Mouse (Mus musculus): ENCODE results near the gene Zfp536. TPM values are rescaled to one million over a fixed set of nuclear protein-coding genes. Genes with fewer than 3 reads are reported as not detected.

The Zfp536 gene
- total and polyA plus RNA-seq, 3 experiments, result not detected

DNA sequence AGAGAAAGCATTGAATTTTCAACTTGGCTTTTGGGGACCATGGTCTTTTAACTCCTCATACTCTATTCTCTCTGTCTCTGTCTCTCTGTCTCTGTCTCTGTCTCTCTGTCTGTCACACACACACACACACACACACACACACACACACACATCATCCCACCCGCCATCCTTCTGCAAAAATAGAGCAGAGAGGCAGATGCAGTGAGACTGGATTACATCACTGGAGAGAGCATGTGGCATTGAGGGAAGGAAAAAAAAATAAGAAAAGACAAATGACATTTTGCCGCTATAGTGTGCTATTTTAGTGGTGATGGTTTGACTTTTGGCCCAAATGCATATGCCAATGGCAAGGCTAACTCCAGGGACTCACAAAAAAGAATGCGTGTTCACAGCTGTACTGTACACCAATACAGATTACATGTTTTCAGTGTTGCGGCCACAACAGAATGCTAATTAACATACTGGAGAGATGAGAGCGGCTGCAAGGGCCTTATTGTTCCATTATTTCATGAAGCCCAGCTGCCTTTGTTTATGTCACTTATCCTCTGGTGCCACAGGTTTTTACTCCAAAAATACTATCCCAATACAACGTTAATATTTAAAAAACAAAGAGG lies 145.4 kb downstream of the Zfp536 start:
- DNase-seq (ENCODE audit: extremely low read depth), result no peak
- H3K4me2 ChIP-seq (ENCODE audit: insufficient read depth, low read depth, poor library complexity, severe bottlenecking), result no peak overlapping the region
- H3K27ac ChIP-seq (ENCODE audit: insufficient read depth, low read depth), result no peak overlapping the region
- H3K9me3 ChIP-seq (replicated peaks; ENCODE audit: low read length), result peaks cover 58% of the 10 kb centered on the region
- no peak for TF ChIP-seq E2F4 (IDR thresholded peaks at IDR 0.05; ENCODE audit: insufficient replicate concordance, low read depth, low read length)
- TF ChIP-seq GABPA (IDR thresholded peaks at IDR 0.05; ENCODE audit: insufficient replicate concordance, low read depth, low read length), result no peak
- TF ChIP-seq KAT2A (IDR thresholded peaks at IDR 0.05; ENCODE audit: insufficient replicate concordance, low read length), result no peak
- no peak for TF ChIP-seq NRF1 (IDR thresholded peaks at IDR 0.05; ENCODE audit: low read depth, low read length)
- no peak for TF ChIP-seq ZNF384 (IDR thresholded peaks at IDR 0.05; ENCODE audit: low read depth, low read length)
- no peak for TF ChIP-seq JUND (conservative IDR thresholded peaks at IDR 0.05; ENCODE audit: low read depth, low read length)
- TF ChIP-seq ZKSCAN1 (IDR thresholded peaks at IDR 0.05; ENCODE audit: borderline replicate concordance, low read depth, low read length), result no peak
- no peak for TF ChIP-seq SIN3A (IDR thresholded peaks at IDR 0.05; ENCODE audit: low read length)
- no peak for TF ChIP-seq USF1 (IDR thresholded peaks at IDR 0.05; ENCODE audit: low read depth, low read length)
- TF ChIP-seq POLR2A (IDR thresholded peaks at IDR 0.05; ENCODE audit: low read depth, low read length), result no peak
- TF ChIP-seq EP300 (IDR thresholded peaks at IDR 0.05; ENCODE audit: low read length), result no peak
- TF ChIP-seq POLR2AphosphoS2 (IDR thresholded peaks at IDR 0.05; ENCODE audit: low read depth, low read length), result no peak
- TF ChIP-seq RCOR1 (conservative IDR thresholded peaks at IDR 0.05; ENCODE audit: low read depth, low read length), result no peak
- TF ChIP-seq UBTF (IDR thresholded peaks at IDR 0.05; ENCODE audit: low read depth, low read length), result no peak
- no peak for TF ChIP-seq MXI1 (IDR thresholded peaks at IDR 0.05; ENCODE audit: low read depth, low read length)
- TF ChIP-seq ELF1 (IDR thresholded peaks at IDR 0.05; ENCODE audit: low read depth, low read length), result no peak
- H3K79me2 ChIP-seq (replicated peaks; ENCODE audit: control insufficient read depth, extremely low read depth, insufficient read depth, poor library complexity, severe bottlenecking), result no peaks in the 10 kb centered on the region
- no peak overlapping the region for H3K9ac ChIP-seq (ENCODE audit: insufficient read depth, low read depth)
- in situ Hi-C loops (cut with MboI; ENCODE audit: low pct_ligation_motif_present, low pct_unique_long_range_greater_than_20kb, low sequenced_read_pairs) (no loop called here), dilution Hi-C loops (cut with MboI; ENCODE audit: extremely low pct_ligation_motif_present, extremely low pct_unique_long_range_greater_than_20kb, low sequenced_read_pairs) (no loop called here)
- no peaks in the 10 kb centered on the region for H3K4me1 ChIP-seq (ENCODE audit: control insufficient read depth in 1 of 2, insufficient read depth in 2 of 2)
- H3K27me3 ChIP-seq (replicated peaks), result no peaks in the 10 kb centered on the region
- no peak overlapping the region for H3K4me3 ChIP-seq (replicated peaks in 1 of 3; ENCODE audit: low read depth in 2 of 3, low read length in 2 of 3, poor library complexity in 1 of 3)
- H3K36me3 ChIP-seq (replicated peaks in 1 of 2; ENCODE audit: control insufficient read depth in 1 of 2, insufficient read depth in 1 of 2, low read length in 1 of 2), result no peaks in the 10 kb centered on the region

DNA sequence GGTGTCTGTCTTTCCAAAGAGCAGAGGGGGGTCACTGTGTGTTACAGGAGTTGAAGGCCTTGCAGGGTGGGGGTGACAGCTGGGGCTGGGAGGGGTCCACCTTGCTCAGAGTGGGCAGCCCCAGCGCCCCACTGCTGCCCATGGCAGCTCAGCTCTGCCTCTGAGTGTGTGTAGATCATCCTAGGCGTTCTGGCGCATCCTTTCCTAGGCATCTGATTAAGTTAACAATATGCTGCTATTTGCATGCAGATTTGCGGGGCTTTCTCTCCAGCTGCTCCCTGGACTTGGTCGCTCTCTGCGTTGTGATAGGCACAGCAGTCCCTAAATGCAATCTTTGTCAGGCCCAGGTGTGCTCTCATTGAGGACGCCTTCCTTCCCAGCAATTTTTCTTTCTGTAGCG lies 147.7 kb downstream of the Zfp536 start:
- dilution Hi-C loops (cut with MboI; ENCODE audit: extremely low pct_ligation_motif_present, extremely low pct_unique_long_range_greater_than_20kb, low sequenced_read_pairs), result no loop called here
- Histone ChIP-seq H3K79me2 (replicated peaks; ENCODE audit: control insufficient read depth, extremely low read depth, insufficient read depth, poor library complexity, severe bottlenecking) (no peaks in the 10 kb centered on the region), H3K4me2 (ENCODE audit: insufficient read depth, low read depth, poor library complexity, severe bottlenecking) (no peak overlapping the region), H3K4me1 (ENCODE audit: control insufficient read depth in 1 of 2, insufficient read depth in 2 of 2) (no peaks in the 10 kb centered on the region), H3K27ac (ENCODE audit: insufficient read depth, low read depth) (no peak overlapping the region), H3K36me3 (replicated peaks in 1 of 2; ENCODE audit: control insufficient read depth in 1 of 2, insufficient read depth in 1 of 2, low read length in 1 of 2) (no peaks in the 10 kb centered on the region), H3K27me3 (replicated peaks) (no peaks in the 10 kb centered on the region), H3K9me3 (replicated peaks; ENCODE audit: low read length) (peaks cover 63% of the 10 kb centered on the region), H3K4me3 (replicated peaks in 1 of 3; ENCODE audit: low read depth in 2 of 3, low read length in 2 of 3, poor library complexity in 1 of 3) (no peak overlapping the region), H3K9ac (ENCODE audit: insufficient read depth, low read depth) (no peak overlapping the region)
- no peak for DNase-seq (ENCODE audit: extremely low read depth)
- in situ Hi-C loops (cut with MboI; ENCODE audit: low pct_ligation_motif_present, low pct_unique_long_range_greater_than_20kb, low sequenced_read_pairs), result no loop called here
- TF ChIP-seq USF2 (conservative IDR thresholded peaks at IDR 0.05; ENCODE audit: low read depth, low read length) (no peak), MYC (IDR thresholded peaks at IDR 0.05; ENCODE audit: low read depth, low read length) (no peak), MAX (IDR thresholded peaks at IDR 0.05; ENCODE audit: low read length) (no peak), ZNF384 (IDR thresholded peaks at IDR 0.05; ENCODE audit: low read depth, low read length) (no peak), JUN (IDR thresholded peaks at IDR 0.05; ENCODE audit: insufficient read depth, low read depth, low read length) (no peak), BHLHE40 (IDR thresholded peaks at IDR 0.05; ENCODE audit: low read depth, low read length) (no peak), MEF2A (IDR thresholded peaks at IDR 0.05; ENCODE audit: borderline replicate concordance, low read depth, low read length) (no peak), TBP (conservative IDR thresholded peaks at IDR 0.05; ENCODE audit: low read depth, low read length) (no peak), ETS1 (conservative IDR thresholded peaks at IDR 0.05; ENCODE audit: low read depth, low read length) (no peak), TCF12 (IDR thresholded peaks at IDR 0.05; ENCODE audit: low read depth, low read length) (no peak), CHD2 (IDR thresholded peaks at IDR 0.05; ENCODE audit: low read length) (no peak), MAFK (IDR thresholded peaks at IDR 0.05; ENCODE audit: insufficient replicate concordance, low read length) (no peak), UBTF (IDR thresholded peaks at IDR 0.05; ENCODE audit: low read depth, low read length) (no peak), MXI1 (IDR thresholded peaks at IDR 0.05; ENCODE audit: low read depth, low read length) (no peak), SMC3 (IDR thresholded peaks at IDR 0.05; ENCODE audit: low read depth, low read length) (no peak), GABPA (IDR thresholded peaks at IDR 0.05; ENCODE audit: insufficient replicate concordance, low read depth, low read length) (no peak)

Measured in CH12.LX (cell line).